ENCODE assay signal across 16 mouse cellular contexts in genomic region chr16:21298866-21299265, GRCm38 (mm10).
"Had no signal": no experiment of that assay in that cellular context is flagged by ENCODE, and none has a peak within 500 bp of the region (broad histone marks: within the 10 kb centered on the region; RNA-seq: fewer than 3 reads in every experiment).

No protein-coding gene starts in this region.

- DNase-seq: gastrocnemius, postnatal 14 days; gastrocnemius, postnatal 36 days; heart, adult 11 months; heart, adult 2 months; heart, postnatal 14 days; heart, postnatal 36 days; kidney, adult 11 months; kidney, adult 2 months; kidney, adult 9 months; kidney, postnatal 14 days; kidney, postnatal 36 days; liver; liver, embryonic 13.5 days; liver, postnatal 0 days had no signal

- ATAC-seq: hindbrain, embryonic 16.5 days; intestine, embryonic 16.5 days; liver, postnatal 0 days had no signal
